Mouse (Mus musculus): ENCODE measurements around the gene Btn1a1. TPM values are rescaled to one million over a fixed set of nuclear protein-coding genes. Genes with fewer than 3 reads are reported as not detected.

Btn1a1 gene
- total RNA-seq, 2 experiments from 2014 or later: not detected

GRCm38 (mm10) chr13:23428166-23428993 is 37.3 kb downstream of the Btn1a1 start:
- no peak for DNase-seq (ENCODE audit: low spot score in 2 of 2)
- intact Hi-C loops (cut with DNase I): loop anchor here (10.0 kb wide), 1 partner anchor 316 kb away; the partner anchor contains the start of genes Hist1h2bb and Hist1h3c

GRCm38 (mm10) chr13:23427401-23427910 is 38.2 kb downstream of the Btn1a1 start:
- DNase-seq (ENCODE audit: low spot score in 2 of 2): no peak
- intact Hi-C loops (cut with DNase I): loop anchor here (10.0 kb wide), 1 partner anchor 317 kb away; the partner anchor contains the start of genes Hist1h2bb and Hist1h3c

- intact Hi-C loops (cut with DNase I): loop anchor here (10.0 kb wide), 1 partner anchor 318 kb away; the partner anchor contains the start of genes Hist1h2bb and Hist1h3c
- peak; percentile 70 to 72 for DNase-seq (ENCODE audit: low spot score in 2 of 2)
These were observed 38.8 kb downstream of the Btn1a1 start for GRCm38 (mm10) chr13:23426922-23427321.

- intact Hi-C loops (cut with DNase I): loop anchor here (10.0 kb wide), 1 partner anchor 318 kb away; the partner anchor contains the start of genes Hist1h2bb and Hist1h3c
- DNase-seq (ENCODE audit: low spot score in 2 of 2): peak; percentile 71 to 79
These were observed 39.4 kb downstream of the Btn1a1 start for GRCm38 (mm10) chr13:23426335-23426734.

- DNase-seq (ENCODE audit: low spot score in 2 of 2): peak; percentile 70 to 87
- intact Hi-C loops (cut with DNase I): loop anchor here (10.0 kb wide), 1 partner anchor 319 kb away; the partner anchor contains the start of genes Hist1h2bb and Hist1h3c
These were observed 40.2 kb downstream of the Btn1a1 start for GRCm38 (mm10) chr13:23425505-23425904.

- intact Hi-C loops (cut with DNase I): loop anchor here (10.0 kb wide), 1 partner anchor 320 kb away; the partner anchor contains the start of genes Hist1h2bb and Hist1h3c
- DNase-seq (ENCODE audit: low spot score in 2 of 2): peak; percentile 88 to 90
These were observed 41.0 kb downstream of the Btn1a1 start for GRCm38 (mm10) chr13:23424494-23425325.

- no peak for DNase-seq (ENCODE audit: low spot score in 2 of 2)
- intact Hi-C loops (cut with DNase I): loop anchor here (10.0 kb wide), 1 partner anchor 321 kb away; the partner anchor contains the start of genes Hist1h2bb and Hist1h3c
These were observed 41.7 kb downstream of the Btn1a1 start for GRCm38 (mm10) chr13:23424052-23424380.

- intact Hi-C loops (cut with DNase I): loop anchor here (10.0 kb wide), 1 partner anchor 321 kb away; the partner anchor contains the start of genes Hist1h2bb and Hist1h3c
- peak; percentile 96 to 97 for DNase-seq (ENCODE audit: low spot score in 2 of 2)
These were observed 42.2 kb downstream of the Btn1a1 start, which contains the start of gene Abt1 for GRCm38 (mm10) chr13:23423286-23424051. TSS of gene Abt1 (minus strand) at chr13:23423866.

- no peak for DNase-seq (ENCODE audit: low spot score in 2 of 2)
- intact Hi-C loops (cut with DNase I): loop anchor here (10.0 kb wide), 1 partner anchor 322 kb away; the partner anchor contains the start of genes Hist1h2bb and Hist1h3c
These were observed 43.4 kb downstream of the Btn1a1 start for GRCm38 (mm10) chr13:23422351-23422750.

- peak; percentile 91 for DNase-seq (ENCODE audit: low spot score in 2 of 2)
- intact Hi-C loops (cut with DNase I): loop anchor here (1.0 to 5.0 kb wide), 2 partner anchors 12 to 1701 kb away; no protein-coding TSS in a partner anchor
These were observed 52.8 kb downstream of the Btn1a1 start for GRCm38 (mm10) chr13:23412630-23413521.

- DNase-seq (ENCODE audit: low spot score in 2 of 2): peak; percentile 67 to 73
- intact Hi-C loops (cut with DNase I): loop anchor here (1.0 to 5.0 kb wide), 2 partner anchors 11 to 1700 kb away; no protein-coding TSS in a partner anchor
These were observed 53.5 kb downstream of the Btn1a1 start for GRCm38 (mm10) chr13:23412211-23412629.

GRCm38 (mm10) chr13:23411311-23412210 is 54.1 kb downstream of the Btn1a1 start:
- peak; percentile 69 to 72 for DNase-seq (ENCODE audit: low spot score in 2 of 2)
- intact Hi-C loops (cut with DNase I): loop anchor here (1.0 to 5.0 kb wide), 2 partner anchors 10 to 1699 kb away; no protein-coding TSS in a partner anchor

GRCm38 (mm10) chr13:23410632-23411031 is 55.1 kb downstream of the Btn1a1 start:
- DNase-seq (ENCODE audit: low spot score in 2 of 2): no peak
- intact Hi-C loops (cut with DNase I): loop anchor here (5.0 kb wide), 1 partner anchor 1698 kb away; no protein-coding TSS in a partner anchor

Data from left cerebral cortex, postnatal 14 days (tissue).